Mouse (Mus musculus) MEL (cell line): ENCODE results near the gene Tcf7.

Source experiments
- BHLHE40 ChIP-seq: IDR thresholded peaks from 2 replicates; pipeline ENCODE4 v1.6.1; 2012; ENCODE audit warnings: low read depth, mild to moderate bottlenecking, inconsistent platforms, low read length, improper control_type of control experiment, borderline replicate concordance
- CTCF ChIP-seq, 3 experiments: IDR thresholded peaks in 2 of 3; conservative IDR thresholded peaks in 1 of 3; 2 replicates each; pipeline ENCODE4 v1.5.1; 2011 to 2012; ENCODE audit warnings: low read length in 3 of 3, low read depth in 2 of 3, mild to moderate bottlenecking in 2 of 3, improper control_type of control experiment in 1 of 3, inconsistent platforms in 1 of 3, mixed read lengths in 1 of 3, moderate library complexity in 1 of 3; ENCODE audit not compliant: control insufficient read depth in 1 of 3, insufficient read depth in 1 of 3, poor library complexity in 1 of 3, severe bottlenecking in 1 of 3
- EP300 ChIP-seq, 2 experiments: IDR thresholded peaks; 2 replicates each; pipeline ENCODE4 v1.6.1; 2011; ENCODE audit warnings: improper control_type of control experiment in 2 of 2, low read length in 2 of 2, low read depth in 1 of 2, mild to moderate bottlenecking in 1 of 2
- MAFK ChIP-seq: IDR thresholded peaks from 2 replicates; pipeline ENCODE4 v1.6.1; 2011; ENCODE audit warnings: low read depth, mild to moderate bottlenecking, low read length, improper control_type of control experiment, borderline replicate concordance
- MAX ChIP-seq: IDR thresholded peaks from 2 replicates; pipeline ENCODE4 v1.6.1; 2011; ENCODE audit warnings: low read length, improper control_type of control experiment
- MEF2A ChIP-seq: IDR thresholded peaks from 2 replicates; pipeline ENCODE4 v1.6.1; 2014; ENCODE audit warnings: low read depth, mild to moderate bottlenecking, inconsistent platforms, low read length, improper control_type of control experiment; ENCODE audit not compliant: poor library complexity, insufficient replicate concordance, severe bottlenecking; ENCODE audit errors: extremely low read depth
- NELFE ChIP-seq: IDR thresholded peaks from 2 replicates; pipeline ENCODE4 v1.6.1; 2011; ENCODE audit warnings: low read depth, low read length, improper control_type of control experiment
- POLR2A ChIP-seq, 2 experiments: IDR thresholded peaks; 2 replicates each; pipeline ENCODE4 v1.6.1; 2011 to 2012; ENCODE audit warnings: low read length in 2 of 2, mild to moderate bottlenecking in 2 of 2, control low read depth in 1 of 2, improper control_type of control experiment in 1 of 2, low read depth in 1 of 2, moderate library complexity in 1 of 2; ENCODE audit not compliant: control insufficient read depth in 1 of 2, insufficient read depth in 1 of 2, poor library complexity in 1 of 2
- POLR2AphosphoS2 ChIP-seq: IDR thresholded peaks from 2 replicates; pipeline ENCODE4 v1.6.1; 2011; ENCODE audit warnings: low read length, improper control_type of control experiment
- RCOR1 ChIP-seq: IDR thresholded peaks from 2 replicates; pipeline ENCODE4 v1.6.1; 2012; ENCODE audit warnings: low read depth, mild to moderate bottlenecking, inconsistent platforms, low read length, improper control_type of control experiment
- UBTF ChIP-seq: IDR thresholded peaks from 2 replicates; pipeline ENCODE4 v1.6.1; 2012; ENCODE audit warnings: low read depth, mild to moderate bottlenecking, inconsistent platforms, low read length, improper control_type of control experiment, moderate library complexity, borderline replicate concordance; ENCODE audit not compliant: insufficient read depth
- ZC3H11A ChIP-seq: IDR thresholded peaks from 2 replicates; pipeline ENCODE4 v1.6.1; 2012; ENCODE audit warnings: low read depth, mild to moderate bottlenecking, inconsistent platforms, low read length, improper control_type of control experiment
- ZKSCAN1 ChIP-seq: IDR thresholded peaks from 2 replicates; pipeline ENCODE4 v1.6.1; 2012; ENCODE audit warnings: low read depth, mild to moderate bottlenecking, inconsistent platforms, low read length, improper control_type of control experiment, moderate library complexity

- TF ChIP-seq CTCF (IDR thresholded peaks at IDR 0.05 in 2 of 3, conservative IDR thresholded peaks at IDR 0.05 in 1 of 3; ENCODE audit: control insufficient read depth in 1 of 3, insufficient read depth in 1 of 3, low read depth in 2 of 3, low read length in 3 of 3, poor library complexity in 1 of 3, severe bottlenecking in 1 of 3) (peak; percentile 54 to 74 (median 70)), MEF2A (no peak), RCOR1 (no peak), POLR2A (IDR thresholded peaks at IDR 0.05; ENCODE audit: control insufficient read depth in 1 of 2, insufficient read depth in 1 of 2, low read depth in 1 of 2, low read length in 2 of 2, poor library complexity in 1 of 2) (no peak), EP300 (IDR thresholded peaks at IDR 0.05; ENCODE audit: low read depth in 1 of 2, low read length in 2 of 2) (no peak), ZC3H11A (peak; percentile 62; the same call in 1 of the 2 replicates), UBTF (no peak), POLR2AphosphoS2 (no peak), ZKSCAN1 (no peak), NELFE (no peak), MAFK (no peak), MAX (no peak), BHLHE40 (no peak)
Measured at GRCm38 (mm10) chr11:52222891-52223290, 59.9 kb downstream of the Tcf7 start.
